Mouse (Mus musculus) embryonic facial prominence, embryonic 11.5 days (tissue): ENCODE data around the gene 4833439L19Rik. TPM values are rescaled to one million over a fixed set of nuclear protein-coding genes. Genes with fewer than 3 reads are reported as not detected.

Experiments used
- ATAC-seq: fragments of 200-750 bp; cut with Nextera tagmentation; replicated peaks from 2 replicates; pipeline ENCODE4 v1.8.0; 2017; ENCODE audit warnings: low read depth; ENCODE audit not compliant: insufficient number of reproducible peaks, low FRiP score, low TSS enrichment
- DNase-seq: peaks from one replicate; pipeline ENCODE4 v3.0.0-alpha.2; 2015; ENCODE audit warnings: low spot score
- H3K27ac ChIP-seq: fragments of 300-500 bp; sonication (generic); replicated peaks from 2 replicates; pipeline ENCODE4 v1.5.1; 2014; ENCODE audit warnings: mild to moderate bottlenecking, low read depth, low read length, control low read depth
- H3K27me3 ChIP-seq: fragments of 300-500 bp; sonication (generic); 2 replicates; pipeline ENCODE4 v1.6.1; 2014; ENCODE audit warnings: mild to moderate bottlenecking, low read length, moderate library complexity, mixed read lengths; ENCODE audit not compliant: control insufficient read depth, insufficient read depth
- H3K36me3 ChIP-seq: fragments of 300-500 bp; sonication (generic); replicated peaks from 2 replicates; pipeline ENCODE4 v1.6.1; 2014; ENCODE audit warnings: low read depth, mild to moderate bottlenecking, low read length, moderate library complexity, mixed read lengths; ENCODE audit not compliant: control insufficient read depth, insufficient read depth
- H3K4me1 ChIP-seq: fragments of 300-500 bp; sonication (generic); 2 replicates; pipeline ENCODE4 v1.6.1; 2014; ENCODE audit warnings: low read length, mixed read lengths; ENCODE audit not compliant: control insufficient read depth, insufficient read depth
- H3K4me2 ChIP-seq: fragments of 300-500 bp; sonication (generic); 2 replicates; pipeline ENCODE4 v1.6.1; 2014; ENCODE audit warnings: low read depth, mild to moderate bottlenecking, control low read depth, low read length, moderate library complexity
- H3K4me3 ChIP-seq: fragments of 300-500 bp; sonication (generic); 2 replicates; pipeline ENCODE4 v1.5.1; 2014; ENCODE audit warnings: low read depth, low read length, control low read depth
- H3K9ac ChIP-seq: fragments of 300-500 bp; sonication (generic); replicated peaks from 2 replicates; pipeline ENCODE4 v1.6.1; 2014; ENCODE audit warnings: mild to moderate bottlenecking, control low read depth, low read length
- H3K9me3 ChIP-seq: fragments of 300-500 bp; sonication (generic); replicated peaks from 2 replicates; pipeline ENCODE4 v1.6.1; 2016; ENCODE audit warnings: mild to moderate bottlenecking, low read length, inconsistent platforms, mixed read lengths; ENCODE audit not compliant: control insufficient read depth
- WGBS: fragments of 180-500 bp; shearing (Covaris S2); extraction: QIAGEN DNeasy Blood & Tissue Kit; methylation state at CpG from one replicate; pipeline ENCODE4 v1.1.7; 2014; 5-methylcytosine and 5-hydroxymethylcytosine counted together
- polyA plus RNA-seq: library from polyadenylated mRNA; unstranded; fragments of >200 nt; fragmentation: Nextera tagmentation; extraction: Ambion mirVana; gene quantifications from 2 replicates; pipeline ENCODE4 v1.2.1, GENCODE M21; 2014

The 4833439L19Rik gene
- polyA plus RNA-seq, 1 experiment from 2014 or later, result 188 TPM

- H3K27me3 ChIP-seq, result no peaks in the 10 kb centered on the region
- H3K36me3 ChIP-seq, result no peaks in the 10 kb centered on the region
- H3K27ac ChIP-seq, result no peak overlapping the region
- H3K9ac ChIP-seq, result no peak overlapping the region
- no peak overlapping the region for H3K4me2 ChIP-seq
- DNase-seq (no peak), ATAC-seq (no peak)
- no peak overlapping the region for H3K4me3 ChIP-seq
- H3K4me1 ChIP-seq, result no peaks in the 10 kb centered on the region
- no peaks in the 10 kb centered on the region for H3K9me3 ChIP-seq
- WGBS, result 70% methylated on average over 5 of the region's 5 CpGs
These were observed 40.2 kb upstream of the 4833439L19Rik start for GRCm38 (mm10) chr13:54605426-54605825.

DNA sequence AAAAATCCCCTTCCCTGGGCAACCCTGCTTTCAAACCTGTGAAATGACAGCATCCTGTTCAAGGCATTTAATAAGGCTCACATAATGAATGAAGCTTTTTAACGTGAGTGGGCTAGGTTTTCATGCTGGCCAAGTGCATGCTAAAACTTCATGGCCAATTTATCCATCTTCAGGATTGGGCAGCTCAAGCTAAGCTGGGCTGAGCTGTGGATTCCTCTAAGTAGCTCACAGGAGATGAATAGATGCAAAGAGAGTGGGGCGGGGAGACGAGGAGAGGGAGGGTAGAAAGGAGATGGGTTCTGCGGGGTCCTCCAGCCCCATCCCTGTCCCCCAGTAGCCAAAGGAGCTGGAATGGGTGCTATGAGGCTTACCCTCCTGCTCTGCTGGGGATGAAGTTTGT lies 39.0 kb upstream of the 4833439L19Rik start:
- H3K36me3 ChIP-seq, result no peaks in the 10 kb centered on the region
- no peak for ATAC-seq
- H3K27me3 ChIP-seq, result no peaks in the 10 kb centered on the region
- H3K4me1 ChIP-seq, result no peaks in the 10 kb centered on the region
- H3K9me3 ChIP-seq, result no peaks in the 10 kb centered on the region
- no peak overlapping the region for H3K27ac ChIP-seq
- whole genome bisulfite sequencing, result 56% methylated on average over 4 of the region's 4 CpGs
- H3K4me3 ChIP-seq, result no peak overlapping the region
- H3K9ac ChIP-seq, result no peak overlapping the region
- DNase-seq, result no peak
- H3K4me2 ChIP-seq, result no peak overlapping the region

DNA sequence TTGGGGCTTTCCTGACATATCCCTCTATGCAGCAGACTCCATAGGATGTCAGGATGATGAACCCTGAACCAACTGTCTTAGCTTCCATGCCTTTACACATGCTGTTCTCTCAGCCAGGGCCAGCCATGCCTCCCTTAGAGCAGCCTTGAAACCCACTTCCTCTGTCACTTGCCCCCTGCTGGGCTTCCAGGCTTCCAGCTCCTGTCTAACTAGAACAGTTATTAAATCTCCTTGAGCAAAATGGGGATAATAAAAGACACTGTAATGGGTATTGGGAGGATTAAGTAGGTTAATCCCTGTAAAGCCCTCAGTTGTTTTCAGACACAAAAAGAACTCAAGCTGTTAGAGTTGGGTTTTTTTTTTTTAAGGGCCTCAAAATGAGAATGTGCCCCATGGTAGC lies 38.3 kb upstream of the 4833439L19Rik start:
- no peak overlapping the region for H3K4me3 ChIP-seq
- ATAC-seq (no peak), DNase-seq (no peak)
- no peak overlapping the region for H3K9ac ChIP-seq
- no peaks in the 10 kb centered on the region for H3K27me3 ChIP-seq
- H3K4me1 ChIP-seq, result no peaks in the 10 kb centered on the region
- H3K9me3 ChIP-seq, result no peaks in the 10 kb centered on the region
- no peaks in the 10 kb centered on the region for H3K36me3 ChIP-seq
- H3K27ac ChIP-seq, result no peak overlapping the region
- no peak overlapping the region for H3K4me2 ChIP-seq

DNA sequence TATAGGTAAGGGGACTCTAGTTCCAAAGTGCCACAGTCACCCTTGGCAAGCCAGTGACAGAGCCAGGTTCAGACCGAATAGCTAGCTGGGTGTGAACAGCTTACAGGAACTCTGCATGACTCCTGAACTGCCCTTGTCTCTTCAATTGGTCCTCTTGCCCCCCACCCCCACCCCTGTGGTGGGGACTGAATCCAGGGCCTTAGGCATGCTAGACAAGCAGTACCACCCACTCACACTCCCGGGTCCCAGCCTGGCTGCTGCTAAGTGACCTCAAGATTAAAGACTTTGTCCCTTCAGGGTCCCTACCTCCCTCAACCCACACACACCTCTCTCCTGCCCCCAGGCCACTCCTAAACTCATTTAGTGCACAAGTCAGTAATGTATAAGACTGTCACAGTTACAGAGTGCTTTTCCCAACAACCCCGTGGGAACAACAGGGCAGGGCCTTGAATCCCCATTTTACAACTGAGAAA lies 37.4 kb upstream of the 4833439L19Rik start:
- Histone ChIP-seq H3K27ac (no peak overlapping the region), H3K9ac (no peak overlapping the region), H3K4me3 (no peak overlapping the region), H3K4me1 (no peaks in the 10 kb centered on the region), H3K4me2 (no peak overlapping the region), H3K36me3 (no peaks in the 10 kb centered on the region), H3K27me3 (no peaks in the 10 kb centered on the region), H3K9me3 (no peaks in the 10 kb centered on the region)
- 41% methylated on average over 3 of the region's 3 CpGs for WGBS
- DNase-seq, result no peak
- ATAC-seq, result no peak

- Histone ChIP-seq H3K4me1 (no peaks in the 10 kb centered on the region), H3K27me3 (no peaks in the 10 kb centered on the region), H3K9me3 (no peaks in the 10 kb centered on the region), H3K4me2 (no peak overlapping the region), H3K9ac (no peak overlapping the region), H3K4me3 (no peak overlapping the region), H3K36me3 (no peaks in the 10 kb centered on the region; the same call in 1 of the 2 replicates), H3K27ac (no peak overlapping the region)
- ATAC-seq (no peak), DNase-seq (no peak)
- 90% methylated on average over 12 of the region's 12 CpGs for WGBS
These were observed 33.4 kb upstream of the 4833439L19Rik start for GRCm38 (mm10) chr13:54598622-54599143.

GRCm38 (mm10) chr13:54596870-54597269 lies 31.6 kb upstream of the 4833439L19Rik start:
- Histone ChIP-seq H3K9me3 (no peaks in the 10 kb centered on the region), H3K4me1 (no peaks in the 10 kb centered on the region), H3K36me3 (no peaks in the 10 kb centered on the region; the same call in 1 of the 2 replicates), H3K9ac (no peak overlapping the region), H3K4me3 (no peak overlapping the region), H3K4me2 (no peak overlapping the region), H3K27me3 (no peaks in the 10 kb centered on the region), H3K27ac (no peak overlapping the region)
- 70% methylated on average over 5 of the region's 5 CpGs for WGBS
- DNase-seq, result no peak
- no peak for ATAC-seq

- 86% methylated on average over 8 of the region's 8 CpGs for WGBS
- Histone ChIP-seq H3K4me3 (no peak overlapping the region), H3K4me1 (0 out of 2 replicates have a peak, but pooled peaks cover 5% of the 10 kb centered on the region), H3K9me3 (no peaks in the 10 kb centered on the region), H3K36me3 (no peaks in the 10 kb centered on the region; the same call in 1 of the 2 replicates), H3K27ac (no peak overlapping the region), H3K9ac (no peak overlapping the region), H3K4me2 (no peak overlapping the region), H3K27me3 (no peaks in the 10 kb centered on the region)
- ATAC-seq, result no peak
- DNase-seq, result no peak
These were observed 31.0 kb upstream of the 4833439L19Rik start for GRCm38 (mm10) chr13:54596107-54596690.

DNA sequence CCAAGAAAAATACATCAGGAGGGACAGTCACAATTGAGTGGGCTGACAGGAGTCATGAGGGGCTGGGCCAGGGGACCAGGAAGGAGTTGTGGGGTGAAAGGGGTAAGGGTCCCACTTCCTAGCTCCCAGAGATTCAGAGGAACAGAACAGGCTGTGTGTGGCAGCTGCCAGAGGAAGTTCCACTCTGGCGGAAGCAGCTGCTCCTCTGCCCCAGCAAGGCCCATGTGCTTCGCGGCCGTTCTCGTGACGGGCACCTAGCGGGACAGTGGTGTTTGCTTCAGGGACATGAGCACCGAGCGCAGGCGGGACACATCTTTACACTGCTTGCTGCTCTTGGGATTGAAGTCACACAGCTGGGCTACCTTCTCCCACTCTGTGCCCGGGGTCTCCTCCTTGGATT lies 28.4 kb upstream of the 4833439L19Rik start:
- no peaks in the 10 kb centered on the region; the same call in 1 of the 2 replicates for H3K36me3 ChIP-seq
- no peak for DNase-seq
- ATAC-seq, result no peak
- no peaks in the 10 kb centered on the region for H3K9me3 ChIP-seq
- WGBS, result 90% methylated on average over 11 of the region's 11 CpGs
- H3K4me2 ChIP-seq, result no peak overlapping the region
- H3K9ac ChIP-seq, result no peak overlapping the region
- H3K4me1 ChIP-seq, result 0 out of 2 replicates have a peak, but pooled peaks cover 5% of the 10 kb centered on the region
- no peaks in the 10 kb centered on the region for H3K27me3 ChIP-seq
- no peak overlapping the region for H3K27ac ChIP-seq
- no peak overlapping the region for H3K4me3 ChIP-seq
